Mouse (Mus musculus) G1E (cell line): Measurements from ENCODE around the gene Klc4. TPM values are rescaled to one million over a fixed set of nuclear protein-coding genes. Genes with fewer than 3 reads are reported as not detected.
A peak's percentile ranks its signal among the peaks of the same experiment; 100 is the strongest.

Experiments
- ATAC-seq: 2 replicates; pipeline ENCODE4 v1.8.0; 2016; ENCODE audit warnings: mild to moderate bottlenecking; ENCODE audit not compliant: insufficient number of reproducible peaks, poor library complexity, low FRiP score, severe bottlenecking; ENCODE audit errors: extremely low read depth
- DNase-seq: peaks from one replicate; pipeline ENCODE4 v3.0.0; 2012; ENCODE audit warnings: low spot score
- H3K27me3 ChIP-seq: 2 replicates; pipeline ENCODE4 v1.6.1; 2012; ENCODE audit warnings: mild to moderate bottlenecking, low read length, inconsistent platforms; ENCODE audit not compliant: insufficient read depth
- H3K36me3 ChIP-seq: replicated peaks from 2 replicates; pipeline ENCODE3; 2012; ENCODE audit warnings: mild to moderate bottlenecking, inconsistent platforms
- H3K4me1 ChIP-seq: 2 replicates; pipeline ENCODE4 v1.6.1; 2012; ENCODE audit warnings: low read depth, low read length, inconsistent platforms, mixed read lengths; ENCODE audit not compliant: insufficient read depth
- H3K4me3 ChIP-seq: 2 replicates; pipeline ENCODE4 v1.5.1; 2012; ENCODE audit warnings: low read depth, mild to moderate bottlenecking, inconsistent platforms, low read length, moderate library complexity, mixed read lengths
- H3K9me3 ChIP-seq: replicated peaks from 2 replicates; pipeline ENCODE4 v1.6.1; 2012; ENCODE audit warnings: inconsistent platforms
- CTCF ChIP-seq: IDR thresholded peaks from 2 replicates; pipeline ENCODE4 v1.5.1; 2012; ENCODE audit warnings: low read depth, low read length, inconsistent platforms, mixed read lengths
- GATA1 ChIP-seq: IDR thresholded peaks from 2 replicates; pipeline ENCODE4 v1.6.1; 2012; ENCODE audit warnings: borderline replicate concordance, low read length, inconsistent platforms, mixed read lengths
- GATA2 ChIP-seq: IDR thresholded peaks from 2 replicates; pipeline ENCODE4 v1.6.1; 2012; ENCODE audit warnings: low read depth, low read length, inconsistent platforms, borderline replicate concordance
- POLR2AphosphoS5 ChIP-seq: IDR thresholded peaks from 2 replicates; pipeline ENCODE4 v1.6.1; 2012; ENCODE audit warnings: low read depth, low read length, inconsistent platforms; ENCODE audit not compliant: insufficient replicate concordance
- TAL1 ChIP-seq: conservative IDR thresholded peaks from 2 replicates; pipeline ENCODE4 v1.6.1; 2012; ENCODE audit warnings: low read depth, low read length, inconsistent platforms, mixed read lengths
- polyA plus RNA-seq: library from polyadenylated mRNA; stranded (reverse); fragments of >175 nt; gene quantifications from 2 replicates; pipeline ENCODE4 v1.2.3, GENCODE M21; 2012
- total RNA-seq, 2 experiments: library from RNA; stranded (forward) in 1 of 2; stranded (reverse) in 1 of 2; fragments of 200-1000 nt in 1 of 2; fragments of >200 nt in 1 of 2; fragmentation: Nextera tagmentation in 1 of 2; gene quantifications; 2 replicates each; pipeline ENCODE4 v1.2.3; 2014 to 2017

Klc4 gene
- total and polyA plus RNA-seq, 3 experiments: 1.3 to 11.7 (median 8.9) TPM

DNA sequence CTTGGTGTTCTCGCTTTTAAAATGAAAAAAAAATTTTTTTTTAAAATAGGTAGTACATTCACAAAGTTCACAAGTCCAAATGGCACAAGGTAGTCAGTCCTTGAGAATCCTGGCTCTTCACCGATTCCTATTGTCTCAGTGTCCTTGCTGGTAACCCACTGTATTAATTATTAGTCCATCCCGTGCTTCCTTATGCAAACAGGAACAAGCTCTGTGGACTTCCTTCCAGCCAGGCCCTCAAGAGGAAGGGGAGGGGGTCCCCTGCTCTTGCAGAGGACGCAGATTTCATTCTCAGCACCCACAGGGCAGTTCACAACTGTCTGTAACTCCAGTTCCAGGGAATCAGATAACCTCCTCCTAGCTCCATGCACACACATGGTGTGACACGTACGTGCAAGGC, 10.2 kb upstream of the Klc4 start:
- ATAC-seq: no peak
- Histone ChIP-seq H3K4me3 (no peak overlapping the region), H3K36me3 (peaks cover 96% of the 10 kb centered on the region), H3K4me1 (peaks cover 28% of the 10 kb centered on the region), H3K27me3 (no peaks in the 10 kb centered on the region), H3K9me3 (no peaks in the 10 kb centered on the region)
- TF ChIP-seq POLR2AphosphoS5 (no peak), TAL1 (no peak), GATA1 (no peak), GATA2 (no peak), CTCF (no peak)
- no peak for DNase-seq

DNA sequence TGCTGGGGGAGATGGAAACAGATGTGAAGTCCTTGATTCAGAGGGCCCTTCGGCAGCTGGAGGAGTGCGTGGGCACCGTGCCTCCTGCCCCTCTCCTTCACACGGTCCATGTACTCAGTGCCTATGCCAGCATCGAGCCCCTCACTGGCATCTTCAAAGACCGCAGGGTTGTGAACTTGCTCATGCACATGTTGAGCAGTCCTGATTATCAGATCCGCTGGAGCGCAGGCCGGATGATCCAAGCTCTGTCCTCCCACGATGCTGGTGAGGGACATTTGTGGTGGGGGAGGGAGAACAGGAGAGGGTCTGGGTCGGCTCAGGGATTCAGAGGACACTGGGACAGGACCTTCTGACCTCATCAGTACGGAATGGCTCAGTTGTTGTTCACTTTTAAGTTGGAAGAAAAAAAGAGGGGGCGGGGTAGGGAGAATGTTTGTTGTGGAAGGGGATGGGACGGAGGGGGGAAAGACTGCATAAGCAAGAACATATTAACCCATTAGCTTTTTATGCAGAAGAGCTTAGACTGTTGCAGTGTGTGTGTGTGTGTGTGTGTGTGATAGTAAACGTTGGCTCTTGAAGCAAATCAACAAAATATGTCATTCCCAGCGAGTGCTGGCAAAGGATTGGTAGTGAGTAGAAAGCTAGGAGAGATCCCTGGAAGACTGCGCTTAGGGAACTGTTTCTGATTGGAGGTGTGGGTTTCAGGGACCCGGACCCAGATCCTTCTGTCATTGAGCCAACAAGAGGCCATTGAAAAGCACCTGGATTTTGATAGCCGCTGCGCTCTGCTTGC, 6.1 kb upstream of the Klc4 start:
- H3K36me3 ChIP-seq: peaks cover 87% of the 10 kb centered on the region
- no peak for TF ChIP-seq POLR2AphosphoS5
- no peak for TF ChIP-seq CTCF
- TF ChIP-seq GATA1: no peak
- no peak for TF ChIP-seq GATA2
- no peak for TF ChIP-seq TAL1

DNA sequence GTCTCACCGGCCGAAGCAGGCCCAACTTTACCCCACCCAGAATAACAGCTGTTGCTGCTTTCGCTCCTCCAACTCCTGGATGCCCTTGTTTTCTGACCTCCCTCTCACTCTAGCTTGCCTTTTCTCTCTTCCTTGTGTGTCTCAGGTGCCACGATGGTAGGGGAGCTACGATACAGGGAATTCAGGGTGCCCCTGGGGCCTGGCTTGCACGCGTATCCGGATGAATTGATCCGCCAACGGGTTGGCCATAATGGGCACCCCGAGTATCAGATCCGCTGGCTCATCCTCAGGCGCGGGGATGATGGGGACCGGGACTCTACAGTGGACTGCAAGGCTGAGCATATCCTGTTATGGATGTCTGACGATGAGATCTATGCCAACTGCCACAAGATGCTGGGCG, 5.5 kb upstream of the Klc4 start:
- Histone ChIP-seq H3K4me3 (peak overlapping the region; percentile 84), H3K9me3 (no peaks in the 10 kb centered on the region), H3K27me3 (no peaks in the 10 kb centered on the region), H3K4me1 (peaks cover 65% of the 10 kb centered on the region), H3K36me3 (peaks cover 80% of the 10 kb centered on the region)
- DNase-seq (no peak), ATAC-seq (no peak)
- TF ChIP-seq TAL1: no peak
- no peak for TF ChIP-seq POLR2AphosphoS5
- TF ChIP-seq GATA2: no peak
- no peak for TF ChIP-seq CTCF
- no peak for TF ChIP-seq GATA1

More for the DNA sequence above, 6.1 kb upstream of the Klc4 start:
- H3K9me3 ChIP-seq: no peaks in the 10 kb centered on the region
- H3K27me3 ChIP-seq: no peaks in the 10 kb centered on the region
- peak overlapping the region; percentile 84 for H3K4me3 ChIP-seq
- ATAC-seq: no peak
- DNase-seq: no peak
- peaks cover 64% of the 10 kb centered on the region for H3K4me1 ChIP-seq

GRCm38 (mm10) chr17:46650232-46651031, 4.6 kb upstream of the Klc4 start, which contains the start of gene Cul7:
Gene Cul7, plus strand, starts transcription at chr17:46650337.
- ATAC-seq (peak; percentile 70; the same call in 1 of the 2 replicates), DNase-seq (peak; percentile 100)
- Histone ChIP-seq H3K4me3 (peak within 1 kb of the TSS; percentile 84), H3K36me3 (peaks cover 71% of the 10 kb centered on the region), H3K9me3 (no peaks in the 10 kb centered on the region), H3K4me1 (peaks cover 67% of the 10 kb centered on the region), H3K27me3 (no peaks in the 10 kb centered on the region)
- TF ChIP-seq TAL1 (no peak), POLR2AphosphoS5 (no peak), GATA1 (no peak), GATA2 (no peak), CTCF (no peak)

GRCm38 (mm10) chr17:46649811-46650210, 4.0 kb upstream of the Klc4 start:
- Histone ChIP-seq H3K9me3 (no peaks in the 10 kb centered on the region), H3K4me3 (peak overlapping the region; percentile 84), H3K36me3 (peaks cover 67% of the 10 kb centered on the region), H3K27me3 (no peaks in the 10 kb centered on the region), H3K4me1 (peaks cover 73% of the 10 kb centered on the region)
- DNase-seq: no peak
- TF ChIP-seq TAL1 (no peak), CTCF (no peak), GATA2 (no peak), GATA1 (no peak)
- ATAC-seq: no peak

DNA sequence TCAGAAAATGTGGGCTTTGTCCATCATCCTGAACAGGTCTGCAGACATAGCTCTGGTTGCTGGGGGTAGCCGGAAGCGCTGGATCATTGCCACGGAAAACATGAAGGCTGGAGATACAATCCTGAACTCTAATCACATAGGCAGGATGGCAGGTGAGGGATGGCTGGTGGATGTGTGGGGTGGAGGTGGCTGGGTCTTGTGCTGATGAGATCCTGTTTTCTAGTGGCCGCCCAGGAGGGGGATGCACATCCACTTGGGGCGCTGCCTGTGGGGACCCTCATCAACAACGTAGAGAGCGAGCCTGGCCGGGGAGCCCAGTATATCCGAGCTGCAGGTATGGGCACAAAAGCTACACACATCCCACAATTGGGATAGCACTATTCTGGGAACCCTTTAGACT, 2.6 kb upstream of the Klc4 start:
- Histone ChIP-seq H3K9me3 (no peaks in the 10 kb centered on the region), H3K27me3 (no peaks in the 10 kb centered on the region), H3K4me1 (peaks cover 75% of the 10 kb centered on the region), H3K36me3 (peaks cover 53% of the 10 kb centered on the region), H3K4me3 (no peak overlapping the region)
- no peak for TF ChIP-seq CTCF
- no peak for TF ChIP-seq GATA1
- TF ChIP-seq TAL1: no peak
- TF ChIP-seq POLR2AphosphoS5: no peak
- TF ChIP-seq GATA2: no peak
- no peak for ATAC-seq
- no peak for DNase-seq
